Mouse (Mus musculus): ENCODE measurements at regions not wholly inside any gene's neighbourhood (a gene's known extent, or its start where the extent isn't known, plus 50 kb on each side); places are given as distances from the start of the nearest gene placed in this dataset.

DNA sequence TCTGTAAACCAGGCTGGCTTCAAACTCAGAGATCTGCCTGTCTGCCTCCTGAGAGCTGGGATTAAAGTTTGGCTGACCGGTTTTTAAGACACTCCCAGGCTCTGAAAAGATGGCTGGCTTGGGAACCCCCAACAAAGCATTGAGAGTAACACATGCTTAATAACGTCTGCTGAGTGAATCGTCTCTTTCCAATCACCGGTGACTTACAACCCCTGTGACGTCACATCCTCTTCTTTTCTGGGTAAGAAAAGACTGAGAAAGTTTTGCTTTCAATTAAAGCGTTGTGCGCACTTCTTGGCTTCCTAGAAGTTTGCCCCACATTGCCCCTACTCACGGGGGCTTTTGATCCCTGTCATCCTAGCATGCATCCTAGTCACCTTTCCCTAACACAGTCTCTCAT is 109.1 kb downstream of the Foxb1 start:
- Histone ChIP-seq H3K27me3 (ENCODE audit: control insufficient read depth, insufficient read depth, low read length) (no peaks in the 10 kb centered on the region), H3K4me1 (ENCODE audit: control insufficient read depth, insufficient read depth, low read length) (no peaks in the 10 kb centered on the region), H3K27ac (ENCODE audit: low read depth, low read length) (no peak overlapping the region), H3K4me2 (no peak overlapping the region), H3K36me3 (ENCODE audit: control insufficient read depth, insufficient read depth, low read length) (no peaks in the 10 kb centered on the region), H3K9me3 (replicated peaks; ENCODE audit: control insufficient read depth, low read length) (no peaks in the 10 kb centered on the region), H3K4me3 (ENCODE audit: low read depth, low read length) (no peak overlapping the region), H3K9ac (ENCODE audit: low read depth, low read length) (no peak overlapping the region)
- 75% methylated on average over 8 of the region's 8 CpGs for WGBS (ENCODE audit: insufficient replicate concordance)
- ATAC-seq (replicated peaks; ENCODE audit: insufficient number of reproducible peaks, low FRiP score, low TSS enrichment): no peak

DNA sequence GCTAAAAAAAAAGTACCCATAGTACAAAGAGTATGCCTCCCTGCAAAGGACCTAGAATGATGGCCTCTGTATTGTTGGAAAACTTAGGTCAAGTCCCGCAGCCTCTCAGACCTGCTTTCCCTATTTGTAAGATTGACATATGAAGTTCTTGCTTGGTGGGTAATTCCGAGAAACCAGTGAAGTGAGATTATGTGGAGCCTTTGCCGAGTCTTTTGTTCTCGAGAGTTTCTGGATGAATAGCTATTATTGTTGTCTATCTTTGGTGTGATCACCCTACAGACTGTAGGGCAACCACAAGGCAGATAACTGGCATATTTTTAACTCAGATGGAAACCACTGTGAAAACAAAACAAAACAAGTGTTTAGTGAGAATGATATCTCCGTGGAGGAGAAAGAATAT is 118.1 kb downstream of the Foxb1 start:
- 62% methylated on average over 5 of the region's 5 CpGs for WGBS (ENCODE audit: insufficient replicate concordance)
- Histone ChIP-seq H3K9me3 (replicated peaks; ENCODE audit: control insufficient read depth, low read length) (no peaks in the 10 kb centered on the region), H3K4me1 (ENCODE audit: control insufficient read depth, insufficient read depth, low read length) (no peaks in the 10 kb centered on the region), H3K9ac (ENCODE audit: low read depth, low read length) (no peak overlapping the region), H3K27me3 (ENCODE audit: control insufficient read depth, insufficient read depth, low read length) (no peaks in the 10 kb centered on the region), H3K4me2 (no peak overlapping the region), H3K4me3 (ENCODE audit: low read depth, low read length) (no peak overlapping the region), H3K27ac (ENCODE audit: low read depth, low read length) (no peak overlapping the region), H3K36me3 (ENCODE audit: control insufficient read depth, insufficient read depth, low read length) (no peaks in the 10 kb centered on the region)
- ATAC-seq (replicated peaks; ENCODE audit: insufficient number of reproducible peaks, low FRiP score, low TSS enrichment): no peak

DNA sequence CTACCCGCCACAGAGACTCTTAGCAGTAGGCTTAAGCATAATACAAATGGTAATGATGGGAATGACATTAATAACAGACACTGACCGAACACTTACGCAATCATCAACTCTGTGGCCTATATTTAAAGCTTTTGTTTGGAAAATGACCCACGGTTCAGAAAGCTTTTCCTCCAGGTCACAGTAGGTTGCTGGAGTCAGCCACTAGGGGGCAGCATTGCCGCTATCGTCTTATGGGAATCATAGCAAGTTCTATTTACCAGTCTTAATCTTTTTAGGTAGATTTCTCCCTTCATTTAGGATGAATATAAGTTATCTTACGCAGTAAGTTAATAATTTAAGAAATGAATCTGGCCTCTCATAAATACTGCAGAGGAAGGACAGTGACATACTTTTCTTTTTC is 137.4 kb downstream of the Foxb1 start:
- Histone ChIP-seq H3K4me2 (no peak overlapping the region), H3K27ac (ENCODE audit: low read depth, low read length) (no peak overlapping the region), H3K4me3 (ENCODE audit: low read depth, low read length) (no peak overlapping the region), H3K9ac (ENCODE audit: low read depth, low read length) (no peak overlapping the region), H3K4me1 (ENCODE audit: control insufficient read depth, insufficient read depth, low read length) (no peaks in the 10 kb centered on the region), H3K27me3 (ENCODE audit: control insufficient read depth, insufficient read depth, low read length) (no peaks in the 10 kb centered on the region), H3K9me3 (replicated peaks; ENCODE audit: control insufficient read depth, low read length) (no peaks in the 10 kb centered on the region), H3K36me3 (ENCODE audit: control insufficient read depth, insufficient read depth, low read length) (no peaks in the 10 kb centered on the region)
- ATAC-seq (replicated peaks; ENCODE audit: insufficient number of reproducible peaks, low FRiP score, low TSS enrichment): no peak
- 20% methylated on average over 7 of the region's 7 CpGs for WGBS (ENCODE audit: insufficient replicate concordance)

- WGBS (ENCODE audit: insufficient replicate concordance): 64% methylated on average over 3 of the region's 3 CpGs
- no peak overlapping the region for H3K4me3 ChIP-seq (ENCODE audit: low read depth, low read length)
These were observed 139.7 kb downstream of the Foxb1 start for GRCm38 (mm10) chr9:69621006-69621405.

DNA sequence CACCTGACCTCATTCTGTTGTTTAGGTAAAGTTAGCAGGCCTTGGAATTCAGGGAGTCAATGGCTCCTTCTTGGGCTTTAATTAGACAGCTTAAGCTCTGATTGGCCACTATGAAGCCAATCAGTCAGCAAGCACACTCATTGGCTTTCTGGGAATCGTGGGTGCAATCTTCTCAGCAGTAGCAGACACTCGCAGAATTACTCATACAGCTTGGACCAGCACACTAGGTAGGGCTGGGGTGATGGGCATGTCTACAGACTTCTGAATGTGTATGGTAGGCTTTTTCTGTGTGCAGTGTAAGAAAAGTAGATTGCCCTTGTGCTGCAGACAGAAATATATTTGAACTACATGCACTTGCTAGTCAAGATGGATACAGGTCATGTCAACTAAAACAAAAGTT is 143.4 kb downstream of the Foxb1 start:
- H3K27me3 ChIP-seq (ENCODE audit: control insufficient read depth, insufficient read depth, low read length): no peaks in the 10 kb centered on the region
- WGBS (ENCODE audit: insufficient replicate concordance): 76% methylated on average over 2 of the region's 2 CpGs
- H3K9me3 ChIP-seq (replicated peaks; ENCODE audit: control insufficient read depth, low read length): no peaks in the 10 kb centered on the region
- no peaks in the 10 kb centered on the region for H3K4me1 ChIP-seq (ENCODE audit: control insufficient read depth, insufficient read depth, low read length)
- no peak overlapping the region for H3K27ac ChIP-seq (ENCODE audit: low read depth, low read length)
- ATAC-seq (replicated peaks; ENCODE audit: insufficient number of reproducible peaks, low FRiP score, low TSS enrichment): no peak
- H3K36me3 ChIP-seq (ENCODE audit: control insufficient read depth, insufficient read depth, low read length): no peaks in the 10 kb centered on the region
- H3K4me3 ChIP-seq (ENCODE audit: low read depth, low read length): no peak overlapping the region
- no peak overlapping the region for H3K4me2 ChIP-seq
- no peak overlapping the region for H3K9ac ChIP-seq (ENCODE audit: low read depth, low read length)

More at GRCm38 (mm10) chr9:69621006-69621405, 139.7 kb downstream of the Foxb1 start:
- Histone ChIP-seq H3K4me1 (ENCODE audit: control insufficient read depth, insufficient read depth, low read length) (no peaks in the 10 kb centered on the region), H3K9me3 (replicated peaks; ENCODE audit: control insufficient read depth, low read length) (no peaks in the 10 kb centered on the region), H3K36me3 (ENCODE audit: control insufficient read depth, insufficient read depth, low read length) (no peaks in the 10 kb centered on the region), H3K27ac (ENCODE audit: low read depth, low read length) (no peak overlapping the region), H3K9ac (ENCODE audit: low read depth, low read length) (no peak overlapping the region), H3K4me2 (no peak overlapping the region), H3K27me3 (ENCODE audit: control insufficient read depth, insufficient read depth, low read length) (no peaks in the 10 kb centered on the region)
- ATAC-seq (replicated peaks; ENCODE audit: insufficient number of reproducible peaks, low FRiP score, low TSS enrichment): no peak

GRCm38 (mm10) chr9:69597472-69597871 is 144.1 kb downstream of the Anxa2 start:
- Histone ChIP-seq H3K27ac (ENCODE audit: low read depth, low read length) (no peak overlapping the region), H3K27me3 (ENCODE audit: control insufficient read depth, insufficient read depth, low read length) (no peaks in the 10 kb centered on the region), H3K36me3 (ENCODE audit: control insufficient read depth, insufficient read depth, low read length) (no peaks in the 10 kb centered on the region), H3K4me1 (ENCODE audit: control insufficient read depth, insufficient read depth, low read length) (no peaks in the 10 kb centered on the region), H3K9ac (ENCODE audit: low read depth, low read length) (no peak overlapping the region), H3K9me3 (replicated peaks; ENCODE audit: control insufficient read depth, low read length) (no peaks in the 10 kb centered on the region), H3K4me2 (no peak overlapping the region), H3K4me3 (ENCODE audit: low read depth, low read length) (no peak overlapping the region)
- WGBS (ENCODE audit: insufficient replicate concordance): 73% methylated on average over 8 of the region's 8 CpGs
- no peak for ATAC-seq (replicated peaks; ENCODE audit: insufficient number of reproducible peaks, low FRiP score, low TSS enrichment)

- no peaks in the 10 kb centered on the region for H3K27me3 ChIP-seq (ENCODE audit: control insufficient read depth, insufficient read depth, low read length)
- H3K4me1 ChIP-seq (ENCODE audit: control insufficient read depth, insufficient read depth, low read length): no peaks in the 10 kb centered on the region
- WGBS (ENCODE audit: insufficient replicate concordance): 77% methylated on average over 15 of the region's 15 CpGs
- no peak overlapping the region for H3K27ac ChIP-seq (ENCODE audit: low read depth, low read length)
- no peak for ATAC-seq (replicated peaks; ENCODE audit: insufficient number of reproducible peaks, low FRiP score, low TSS enrichment)
- no peak overlapping the region for H3K9ac ChIP-seq (ENCODE audit: low read depth, low read length)
- H3K4me2 ChIP-seq: no peak overlapping the region
- no peak overlapping the region for H3K4me3 ChIP-seq (ENCODE audit: low read depth, low read length)
- no peaks in the 10 kb centered on the region for H3K9me3 ChIP-seq (replicated peaks; ENCODE audit: control insufficient read depth, low read length)
- H3K36me3 ChIP-seq (ENCODE audit: control insufficient read depth, insufficient read depth, low read length): no peaks in the 10 kb centered on the region
These were observed 139.1 kb downstream of the Anxa2 start for GRCm38 (mm10) chr9:69592329-69593062.

- Histone ChIP-seq H3K9ac (ENCODE audit: low read depth, low read length) (no peak overlapping the region), H3K4me2 (no peak overlapping the region), H3K9me3 (replicated peaks; ENCODE audit: control insufficient read depth, low read length) (no peaks in the 10 kb centered on the region), H3K27ac (ENCODE audit: low read depth, low read length) (no peak overlapping the region), H3K4me3 (ENCODE audit: low read depth, low read length) (no peak overlapping the region), H3K36me3 (ENCODE audit: control insufficient read depth, insufficient read depth, low read length) (no peaks in the 10 kb centered on the region), H3K4me1 (ENCODE audit: control insufficient read depth, insufficient read depth, low read length) (no peaks in the 10 kb centered on the region), H3K27me3 (ENCODE audit: control insufficient read depth, insufficient read depth, low read length) (no peaks in the 10 kb centered on the region)
- WGBS (ENCODE audit: insufficient replicate concordance): 75% methylated on average over 4 of the region's 4 CpGs
- ATAC-seq (replicated peaks; ENCODE audit: insufficient number of reproducible peaks, low FRiP score, low TSS enrichment): no peak
These were observed 135.4 kb downstream of the Anxa2 start for GRCm38 (mm10) chr9:69588846-69589245.

DNA sequence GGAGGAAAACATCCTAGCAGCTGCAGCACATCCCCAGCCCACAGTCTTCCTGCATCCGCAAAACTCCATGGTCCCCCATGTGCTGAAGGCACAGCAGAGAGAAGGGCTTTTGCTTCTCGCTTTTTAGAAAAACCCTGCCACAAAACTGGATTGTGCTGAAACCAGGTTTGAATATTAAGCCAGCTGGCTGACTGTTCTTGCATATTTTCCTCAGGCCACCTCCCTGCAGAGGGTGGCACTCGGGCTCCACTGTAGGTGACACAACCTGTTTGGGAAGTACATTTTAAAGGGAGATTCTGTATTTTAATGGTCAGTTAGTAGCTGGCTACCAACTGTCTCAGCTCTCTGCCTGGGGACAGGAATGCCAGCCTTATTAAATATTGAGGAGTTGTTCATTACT is 133.7 kb downstream of the Anxa2 start:
- WGBS (ENCODE audit: insufficient replicate concordance): 70% methylated on average over 3 of the region's 3 CpGs
- Histone ChIP-seq H3K36me3 (ENCODE audit: control insufficient read depth, insufficient read depth, low read length) (no peaks in the 10 kb centered on the region), H3K27ac (ENCODE audit: low read depth, low read length) (no peak overlapping the region), H3K27me3 (ENCODE audit: control insufficient read depth, insufficient read depth, low read length) (no peaks in the 10 kb centered on the region), H3K9ac (ENCODE audit: low read depth, low read length) (no peak overlapping the region), H3K4me1 (ENCODE audit: control insufficient read depth, insufficient read depth, low read length) (no peaks in the 10 kb centered on the region), H3K9me3 (replicated peaks; ENCODE audit: control insufficient read depth, low read length) (no peaks in the 10 kb centered on the region), H3K4me3 (ENCODE audit: low read depth, low read length) (no peak overlapping the region), H3K4me2 (no peak overlapping the region)
- ATAC-seq (replicated peaks; ENCODE audit: insufficient number of reproducible peaks, low FRiP score, low TSS enrichment): no peak
